Mouse (Mus musculus) frontal cortex, adult 2 months (tissue): Measurements from ENCODE around the gene Npas1. TPM values are rescaled to one million over a fixed set of nuclear protein-coding genes. Genes with fewer than 3 reads are reported as not detected.

Experiments used
- DNase-seq, 2 experiments: peaks; one replicate each; pipeline ENCODE4 v3.0.0; 2022; ENCODE audit warnings: low spot score in 1 of 2; ENCODE audit errors: extremely low spot score in 1 of 2
- polyA plus RNA-seq: library from polyadenylated mRNA; depleted of rRNA; stranded (reverse); fragments of >200 nt; gene quantifications from 2 replicates; pipeline ENCODE4 v1.2.3, GENCODE M21; 2012; rRNA removed

The Npas1 gene
- polyA plus RNA-seq, 1 experiment: 10.1 TPM

GRCm38 (mm10) chr7:16422222-16422856 lies 55.2 kb downstream of the Npas1 start:
- DNase-seq: no peak

- no peak for DNase-seq
These were observed 56.9 kb downstream of the Npas1 start for GRCm38 (mm10) chr7:16420493-16421118.

- DNase-seq: no peak
These were observed 58.8 kb downstream of the Npas1 start for GRCm38 (mm10) chr7:16418713-16419112.

- no peak for DNase-seq
These were observed 60.3 kb downstream of the Npas1 start for GRCm38 (mm10) chr7:16417141-16417771.

- DNase-seq: no peak
These were observed 62.1 kb downstream of the Npas1 start for GRCm38 (mm10) chr7:16415426-16415825.

- DNase-seq: no peak
These were observed 64.6 kb downstream of the Npas1 start for GRCm38 (mm10) chr7:16412930-16413329.

- no peak for DNase-seq
These were observed 65.2 kb downstream of the Npas1 start for GRCm38 (mm10) chr7:16412220-16412896.

- no peak for DNase-seq
These were observed 66.4 kb downstream of the Npas1 start for GRCm38 (mm10) chr7:16411100-16411499.

GRCm38 (mm10) chr7:16406978-16407377 lies 70.5 kb downstream of the Npas1 start:
- peak in 1 of 2 experiments; percentile 7 for DNase-seq

Other genes with a start within 250 kb of the Npas1 start
- gene C5ar2, start 233.6 kb downstream of the Npas1 start, polyA plus RNA-seq: 0.56 and 0.67 TPM in 2 replicates
- gene C5ar1, start 218.2 kb downstream of the Npas1 start, polyA plus RNA-seq: 1.2 and 1.3 TPM in 2 replicates
- 57.6 and 58.4 TPM in 2 replicates for gene Inafm1, start 204.1 kb downstream of the Npas1 start, polyA plus RNA-seq
- 91.2 and 91.4 TPM in 2 replicates for gene Ccdc9, start 190.9 kb downstream of the Npas1 start, polyA plus RNA-seq
- 17.1 and 18.2 TPM in 2 replicates for gene Bbc3, start 169.3 kb downstream of the Npas1 start, polyA plus RNA-seq
- 99.8 and 114 TPM in 2 replicates for gene Sae1, start 89.9 kb downstream of the Npas1 start, polyA plus RNA-seq
- 38.9 and 40.0 TPM in 2 replicates for gene Zc3h4, start 76.8 kb downstream of the Npas1 start, polyA plus RNA-seq
- 84.3 and 91.7 TPM in 2 replicates for gene Tmem160, start 24.9 kb downstream of the Npas1 start, polyA plus RNA-seq
- gene Arhgap35, start 137.3 kb upstream of the Npas1 start, polyA plus RNA-seq: 47.0 and 50.5 TPM in 2 replicates
- gene Ceacam15, start 198.0 kb upstream of the Npas1 start, polyA plus RNA-seq: 0.17 and 0.24 TPM in 2 replicates
- gene Ceacam9, start 244.2 kb upstream of the Npas1 start, polyA plus RNA-seq: 0.24 and 0.55 TPM in 2 replicates